Mouse (Mus musculus): Measurements from ENCODE around the gene Kdsr. TPM values are rescaled to one million over a fixed set of nuclear protein-coding genes. Genes with fewer than 3 reads are reported as not detected.

The Kdsr gene
- polyA plus RNA-seq, 1 experiment from 2014 or later, result 15.4 TPM

- no peak overlapping the region for H3K4me3 ChIP-seq
- 90% methylated on average over 18 of the region's 18 CpGs for WGBS
- H3K9me3 ChIP-seq, result no peaks in the 10 kb centered on the region
- no peaks in the 10 kb centered on the region for H3K27me3 ChIP-seq
- H3K4me1 ChIP-seq (replicated peaks), result no peaks in the 10 kb centered on the region
- H3K27ac ChIP-seq (replicated peaks), result no peak overlapping the region
- H3K36me3 ChIP-seq, result no peaks in the 10 kb centered on the region
- H3K4me2 ChIP-seq, result no peak overlapping the region
- 0 out of 2 replicates have a peak, but pooled peaks have one; percentile 11 for ATAC-seq (ENCODE audit: low FRiP score, low read depth)
- H3K9ac ChIP-seq, result no peak overlapping the region
These were observed 71.9 kb downstream of the Kdsr start for GRCm38 (mm10) chr1:106687435-106688160.

GRCm38 (mm10) chr1:106685702-106686101 lies 73.8 kb downstream of the Kdsr start:
- WGBS, result 69% methylated on average over 2 of the region's 2 CpGs

DNA sequence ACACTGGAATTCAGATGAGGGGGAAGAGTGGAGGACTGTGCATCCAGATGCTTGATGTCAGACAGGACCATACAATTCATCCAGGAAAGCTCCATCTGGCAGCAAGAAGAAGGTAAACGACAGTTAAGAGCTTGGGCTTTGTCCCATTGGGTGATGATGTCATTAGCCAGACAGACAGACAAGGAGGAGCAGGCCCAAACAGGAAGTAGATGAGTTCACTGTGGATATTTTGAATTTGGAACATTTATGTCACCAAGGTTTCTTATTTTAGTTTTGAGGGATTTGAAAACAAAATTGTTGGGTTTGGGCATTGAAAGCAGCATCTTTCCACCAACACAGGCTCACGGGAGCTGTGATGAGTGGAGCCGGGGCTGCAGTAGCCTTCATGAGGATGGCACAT lies 75.0 kb downstream of the Kdsr start:
- WGBS, result 78% methylated on average over 3 of the region's 3 CpGs
- Histone ChIP-seq H3K27me3 (no peaks in the 10 kb centered on the region), H3K9me3 (no peaks in the 10 kb centered on the region), H3K27ac (replicated peaks) (no peak overlapping the region), H3K9ac (no peak overlapping the region), H3K4me2 (no peak overlapping the region), H3K36me3 (no peaks in the 10 kb centered on the region), H3K4me3 (no peak overlapping the region), H3K4me1 (replicated peaks) (no peaks in the 10 kb centered on the region)
- ATAC-seq (ENCODE audit: low FRiP score, low read depth), result no peak

More at GRCm38 (mm10) chr1:106685702-106686101, 73.8 kb downstream of the Kdsr start:
- Histone ChIP-seq H3K27ac (replicated peaks) (no peak overlapping the region), H3K27me3 (no peaks in the 10 kb centered on the region), H3K9ac (no peak overlapping the region), H3K9me3 (no peaks in the 10 kb centered on the region), H3K4me2 (no peak overlapping the region), H3K36me3 (no peaks in the 10 kb centered on the region), H3K4me1 (replicated peaks) (no peaks in the 10 kb centered on the region), H3K4me3 (no peak overlapping the region)
- ATAC-seq (ENCODE audit: low FRiP score, low read depth), result no peak

DNA sequence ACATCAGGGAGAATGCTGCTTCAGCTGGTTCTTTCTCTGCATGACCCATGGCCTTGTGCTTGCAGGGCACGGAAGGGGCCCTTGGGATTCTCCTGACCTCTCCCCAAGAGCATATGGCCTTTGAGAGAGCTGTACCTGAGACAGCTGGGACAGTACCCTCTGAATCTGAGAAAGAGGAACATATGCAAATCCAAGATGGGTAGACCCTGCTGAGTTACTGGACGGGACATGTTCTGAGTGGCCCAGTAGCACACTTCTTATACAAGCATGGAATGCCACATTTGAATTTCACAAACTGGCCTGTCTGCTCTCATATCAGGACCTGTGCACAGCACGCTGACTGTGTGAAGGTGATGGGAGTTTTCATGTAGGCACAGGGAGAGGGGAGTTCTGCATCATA lies 76.7 kb downstream of the Kdsr start:
- Histone ChIP-seq H3K4me2 (no peak overlapping the region), H3K27ac (replicated peaks) (no peak overlapping the region), H3K36me3 (no peaks in the 10 kb centered on the region), H3K4me1 (replicated peaks) (no peaks in the 10 kb centered on the region), H3K9me3 (no peaks in the 10 kb centered on the region), H3K4me3 (no peak overlapping the region), H3K9ac (no peak overlapping the region), H3K27me3 (no peaks in the 10 kb centered on the region)
- peak; percentile 19; the same call in 1 of the 2 replicates for ATAC-seq (ENCODE audit: low FRiP score, low read depth)
- 87% methylated on average over 3 of the region's 3 CpGs for WGBS

DNA sequence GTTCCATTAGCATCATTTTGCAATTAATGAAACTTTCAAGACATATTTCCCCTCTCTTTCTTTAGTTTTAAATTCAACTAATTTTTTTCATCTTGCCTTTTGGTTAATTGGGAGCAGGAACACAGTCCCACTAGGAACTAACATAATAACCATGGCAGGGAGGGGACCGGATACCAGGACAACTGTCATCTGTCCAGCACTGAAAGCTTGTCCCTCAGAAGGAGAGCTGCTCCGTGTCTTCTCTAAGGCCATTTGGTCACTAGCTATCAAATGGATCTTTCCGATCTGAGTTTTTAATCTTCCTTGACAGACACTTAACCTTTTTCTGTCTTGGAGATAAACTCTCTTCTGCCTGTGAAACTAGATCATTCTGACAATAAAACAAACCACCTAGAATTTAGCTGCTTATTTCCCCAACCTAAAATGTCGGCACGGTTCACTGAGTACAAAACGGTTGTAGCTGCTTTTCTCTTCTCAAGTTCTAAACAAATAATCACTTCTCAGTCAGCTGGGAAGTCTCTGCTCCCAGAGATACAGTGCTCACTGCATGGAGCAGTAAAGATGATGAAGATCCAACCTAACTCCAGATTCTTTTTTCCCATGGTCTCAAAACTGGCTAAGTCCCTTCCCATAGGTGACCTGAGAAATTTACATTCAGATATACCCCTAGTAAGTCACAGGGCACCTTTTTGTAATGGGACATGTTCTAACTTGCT lies 79.6 kb downstream of the Kdsr start:
- no peaks in the 10 kb centered on the region for H3K9me3 ChIP-seq
- 73% methylated on average over 6 of the region's 6 CpGs for WGBS
- H3K27me3 ChIP-seq, result no peaks in the 10 kb centered on the region
- no peak overlapping the region for H3K4me3 ChIP-seq
- ATAC-seq (ENCODE audit: low FRiP score, low read depth), result no peak
- no peaks in the 10 kb centered on the region for H3K36me3 ChIP-seq
- H3K27ac ChIP-seq (replicated peaks), result no peak overlapping the region
- H3K4me2 ChIP-seq, result no peak overlapping the region
- no peaks in the 10 kb centered on the region for H3K4me1 ChIP-seq (replicated peaks)
- H3K9ac ChIP-seq, result no peak overlapping the region

- no peaks in the 10 kb centered on the region for H3K9me3 ChIP-seq
- H3K36me3 ChIP-seq, result no peaks in the 10 kb centered on the region
- H3K4me1 ChIP-seq (replicated peaks), result no peaks in the 10 kb centered on the region
- no peak overlapping the region for H3K4me3 ChIP-seq
- no peak for ATAC-seq (ENCODE audit: low FRiP score, low read depth)
- no peak overlapping the region for H3K4me2 ChIP-seq
- 79% methylated on average over 5 of the region's 5 CpGs for WGBS
- no peak overlapping the region for H3K27ac ChIP-seq (replicated peaks)
- H3K27me3 ChIP-seq, result no peaks in the 10 kb centered on the region
- H3K9ac ChIP-seq, result no peak overlapping the region
These were observed 81.5 kb downstream of the Kdsr start for GRCm38 (mm10) chr1:106678060-106678478.

Other genes with a start within 250 kb of the Kdsr start
- gene Bcl2, start 45.5 kb downstream of the Kdsr start, polyA plus RNA-seq (2015; fragmentation: Nextera tagmentation; extraction: Ambion mirVana), result 15.9 and 18.4 TPM in 2 replicates
- 32.5 and 34.7 TPM in 2 replicates for gene Vps4b, start 37.0 kb upstream of the Kdsr start, polyA plus RNA-seq (2015; fragmentation: Nextera tagmentation; extraction: Ambion mirVana)
- 0.16 and 0.33 TPM in 2 replicates for gene Serpinb5, start 101.4 kb upstream of the Kdsr start, polyA plus RNA-seq (2015; fragmentation: Nextera tagmentation; extraction: Ambion mirVana)
- 0.09 TPM in 1 of 2 replicates, not detected in the other for gene Serpinb12, start 174.7 kb upstream of the Kdsr start, polyA plus RNA-seq (2015; fragmentation: Nextera tagmentation; extraction: Ambion mirVana)
- gene Serpinb13, start 221.3 kb upstream of the Kdsr start, polyA plus RNA-seq (2015; fragmentation: Nextera tagmentation; extraction: Ambion mirVana), result not detected in 2 replicates